Mouse (Mus musculus): ENCODE measurements around the gene Lhx5. TPM values are rescaled to one million over a fixed set of nuclear protein-coding genes. Genes with fewer than 3 reads are reported as not detected.

The Lhx5 gene
- polyA plus RNA-seq, 1 experiment from 2014 or later = 63.0 TPM

DNA sequence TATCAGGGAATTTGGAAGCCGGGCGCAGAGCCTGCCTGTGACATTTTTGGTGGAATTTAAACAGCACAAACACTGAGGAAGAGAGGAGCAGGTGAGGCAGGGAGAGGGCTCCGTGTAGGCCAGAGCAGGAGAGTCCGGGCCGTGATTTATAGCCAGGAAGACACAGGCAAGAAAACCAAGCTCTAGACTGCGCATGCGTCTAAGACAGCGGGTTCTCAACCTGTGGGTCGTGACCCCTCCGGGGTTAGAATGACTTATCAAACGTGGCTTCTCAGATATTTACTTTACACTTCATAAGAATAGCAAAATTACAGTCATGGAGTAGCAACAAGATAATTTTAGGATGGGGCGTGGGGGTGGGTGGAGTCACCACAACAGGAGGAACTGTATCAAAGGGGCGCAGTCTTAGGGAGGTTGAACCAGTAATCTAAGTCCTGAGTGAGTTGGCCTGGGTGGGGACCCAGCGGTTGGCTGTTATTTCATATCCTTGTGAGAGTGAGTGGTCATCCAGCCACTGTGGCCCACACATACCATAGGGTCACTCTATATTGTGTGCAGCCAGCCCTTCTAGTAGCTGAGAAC is 23.3 kb downstream of the Lhx5 start:
- Histone ChIP-seq H3K9me3 (replicated peaks) (no peaks in the 10 kb centered on the region), H3K9ac (no peak overlapping the region), H3K4me2 (replicated peaks) (no peak overlapping the region), H3K36me3 (no peaks in the 10 kb centered on the region), H3K27ac (peak overlapping the region; percentile 71; the same call in 1 of the 2 replicates), H3K4me3 (no peak overlapping the region), H3K4me1 (peaks cover 6% of the 10 kb centered on the region; the same call in 1 of the 2 replicates), H3K27me3 (peaks cover 15% of the 10 kb centered on the region)
- WGBS = 63% methylated on average over 14 of the region's 14 CpGs
- no peak for ATAC-seq (ENCODE audit: low FRiP score)

DNA sequence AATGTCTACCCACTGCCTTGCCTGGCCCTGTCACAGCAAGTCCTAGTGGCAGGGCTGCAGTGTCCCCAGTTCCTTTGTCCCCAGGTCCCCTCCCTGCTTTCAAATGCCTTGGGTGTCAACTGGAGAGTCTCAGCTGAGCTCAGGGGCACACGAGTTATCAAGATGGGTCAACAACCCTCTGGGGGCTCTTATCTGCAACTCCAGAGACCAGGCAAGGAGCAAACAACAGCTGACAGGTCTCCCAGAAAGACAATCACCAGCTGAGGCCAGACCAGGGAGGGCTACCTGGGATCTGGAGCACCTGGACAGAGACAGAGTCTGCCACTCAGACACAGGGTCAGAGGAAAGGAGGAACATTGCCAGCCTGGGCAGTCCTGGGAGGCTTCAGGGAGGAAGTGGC is 24.8 kb downstream of the Lhx5 start:
- Histone ChIP-seq H3K27me3 (peaks cover 21% of the 10 kb centered on the region), H3K4me3 (no peak overlapping the region), H3K36me3 (no peaks in the 10 kb centered on the region), H3K9me3 (replicated peaks) (no peaks in the 10 kb centered on the region), H3K9ac (no peak overlapping the region; the same call in 1 of the 2 replicates), H3K4me2 (replicated peaks) (no peak overlapping the region), H3K27ac (no peak overlapping the region), H3K4me1 (peaks cover 6% of the 10 kb centered on the region; the same call in 1 of the 2 replicates)
- 29% methylated on average over 1 of the region's 1 CpGs for WGBS
- no peak for ATAC-seq (ENCODE audit: low FRiP score)

DNA sequence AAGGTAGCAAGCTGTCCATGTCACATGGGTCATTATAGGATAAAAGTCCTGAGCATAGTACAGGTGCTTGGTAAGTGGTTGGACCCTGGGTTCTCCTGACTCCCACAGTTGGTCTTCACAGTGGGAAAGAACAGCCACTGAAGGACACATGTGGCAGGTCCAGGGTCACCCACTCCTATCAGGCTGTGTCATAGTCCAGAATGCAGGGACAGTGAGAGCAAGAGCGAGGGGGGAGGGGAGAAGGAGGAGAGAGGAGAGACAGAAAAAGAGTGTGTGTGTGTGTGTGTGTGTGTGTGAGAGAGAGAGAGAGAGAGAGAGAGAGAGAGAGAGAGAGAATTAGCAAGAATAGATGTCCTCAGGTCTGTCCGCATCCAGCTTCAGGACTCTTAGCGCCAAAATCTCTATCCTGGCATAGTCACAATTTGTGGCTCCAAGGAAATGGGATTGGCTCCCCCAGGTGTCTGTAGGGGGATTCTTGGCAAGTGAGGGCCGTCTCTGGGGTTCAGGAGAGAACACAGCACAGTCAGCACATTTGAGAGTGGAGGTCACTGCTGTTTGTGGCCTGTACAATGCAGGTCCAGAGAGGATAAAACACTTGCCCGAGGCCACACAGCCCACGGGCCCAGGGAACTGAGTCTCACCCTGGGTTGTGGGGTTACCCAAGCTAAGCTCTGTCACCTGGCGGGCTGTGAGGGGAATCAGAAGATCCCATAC is 25.5 kb downstream of the Lhx5 start:
- peaks cover 6% of the 10 kb centered on the region; the same call in 1 of the 2 replicates for H3K4me1 ChIP-seq
- H3K27me3 ChIP-seq = peaks cover 28% of the 10 kb centered on the region
- H3K4me3 ChIP-seq = no peak overlapping the region
- no peak overlapping the region for H3K4me2 ChIP-seq (replicated peaks)
- WGBS = 50% methylated on average over 6 of the region's 7 CpGs
- H3K27ac ChIP-seq = no peak overlapping the region
- H3K9ac ChIP-seq = no peak overlapping the region
- no peaks in the 10 kb centered on the region for H3K36me3 ChIP-seq
- no peaks in the 10 kb centered on the region for H3K9me3 ChIP-seq (replicated peaks)
- ATAC-seq (ENCODE audit: low FRiP score) = no peak

DNA sequence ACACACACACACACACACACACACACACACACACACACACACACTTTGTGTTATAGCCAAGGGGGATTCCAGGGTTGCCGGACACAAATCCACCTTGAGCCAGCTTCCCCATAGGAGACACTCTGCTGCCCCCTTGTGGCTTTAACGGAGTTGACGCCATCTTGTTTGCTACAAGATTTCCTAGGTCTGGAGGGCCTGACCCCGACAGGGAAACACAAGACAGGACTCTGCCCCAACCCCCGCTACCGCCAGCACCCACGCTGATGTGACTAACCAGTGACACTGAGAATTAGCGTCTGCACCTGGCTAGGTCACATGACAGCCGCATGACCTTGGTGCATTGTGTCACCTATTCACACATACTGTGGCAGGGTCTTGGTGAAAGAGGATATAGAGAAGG is 26.1 kb downstream of the Lhx5 start:
- 0 out of 2 replicates have a peak overlapping the region, but pooled peaks have one; percentile 2 for H3K27ac ChIP-seq
- H3K9me3 ChIP-seq (replicated peaks) = no peaks in the 10 kb centered on the region
- peaks cover 31% of the 10 kb centered on the region for H3K27me3 ChIP-seq
- H3K9ac ChIP-seq = no peak overlapping the region
- ATAC-seq (ENCODE audit: low FRiP score) = peak; percentile 39; the same call in 1 of the 2 replicates
- H3K4me1 ChIP-seq = peaks cover 6% of the 10 kb centered on the region; the same call in 1 of the 2 replicates
- H3K36me3 ChIP-seq = no peaks in the 10 kb centered on the region
- WGBS = 6% methylated on average over 9 of the region's 9 CpGs
- no peak overlapping the region for H3K4me3 ChIP-seq
- no peak overlapping the region for H3K4me2 ChIP-seq (replicated peaks)

DNA sequence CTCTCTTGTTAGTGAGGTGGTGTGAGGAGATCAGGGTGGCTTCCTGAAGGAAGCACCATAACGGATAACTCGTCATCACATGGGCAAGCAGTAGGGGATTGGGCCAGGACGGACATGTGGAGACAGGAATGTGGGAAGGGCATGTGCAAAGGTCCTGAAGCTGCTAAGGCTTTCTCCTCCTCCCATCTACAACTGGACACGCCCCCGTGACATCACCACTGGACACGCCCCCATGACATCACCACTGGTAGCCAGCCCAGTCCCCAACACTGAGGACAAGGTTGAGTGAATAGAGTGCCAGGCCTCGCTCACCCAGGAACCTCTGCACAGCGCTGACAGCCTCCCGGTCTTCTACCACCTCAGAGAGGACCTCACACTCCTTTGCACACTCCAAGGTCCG is 27.6 kb downstream of the Lhx5 start:
- Histone ChIP-seq H3K9me3 (replicated peaks) (no peaks in the 10 kb centered on the region), H3K27me3 (peaks cover 37% of the 10 kb centered on the region), H3K9ac (no peak overlapping the region), H3K4me2 (replicated peaks) (no peak overlapping the region), H3K27ac (no peak overlapping the region), H3K36me3 (no peaks in the 10 kb centered on the region), H3K4me3 (no peak overlapping the region), H3K4me1 (peaks cover 6% of the 10 kb centered on the region; the same call in 1 of the 2 replicates)
- ATAC-seq (ENCODE audit: low FRiP score) = no peak
- 73% methylated on average over 10 of the region's 10 CpGs for WGBS

DNA sequence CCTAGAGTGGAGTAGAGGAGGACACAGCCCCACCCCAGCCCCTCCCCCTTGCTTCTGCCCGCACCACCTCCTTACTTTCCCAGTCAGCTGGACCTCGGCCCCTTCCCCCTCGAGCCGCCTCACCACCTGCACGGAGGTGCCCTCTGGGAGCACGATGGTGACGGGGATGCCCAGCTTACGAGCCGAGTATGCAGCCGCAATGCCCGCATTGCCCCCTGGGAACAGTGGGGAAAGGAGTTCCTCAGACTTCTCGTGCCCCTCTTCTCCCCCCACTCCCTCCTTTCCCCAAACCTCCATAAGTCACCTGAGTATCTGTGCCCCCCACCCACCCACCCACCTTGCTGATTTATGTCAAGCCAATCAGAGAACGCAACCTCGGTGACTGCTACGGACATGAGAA is 30.4 kb downstream of the Lhx5 start:
- Histone ChIP-seq H3K27me3 (peaks cover 26% of the 10 kb centered on the region), H3K4me1 (peaks cover 3% of the 10 kb centered on the region; the same call in 1 of the 2 replicates), H3K9me3 (replicated peaks) (no peaks in the 10 kb centered on the region; the same call in 1 of the 2 replicates), H3K4me2 (replicated peaks) (no peak overlapping the region), H3K36me3 (no peaks in the 10 kb centered on the region), H3K27ac (no peak overlapping the region), H3K4me3 (no peak overlapping the region), H3K9ac (no peak overlapping the region)
- ATAC-seq (ENCODE audit: low FRiP score) = no peak
- WGBS = 69% methylated on average over 15 of the region's 15 CpGs

DNA sequence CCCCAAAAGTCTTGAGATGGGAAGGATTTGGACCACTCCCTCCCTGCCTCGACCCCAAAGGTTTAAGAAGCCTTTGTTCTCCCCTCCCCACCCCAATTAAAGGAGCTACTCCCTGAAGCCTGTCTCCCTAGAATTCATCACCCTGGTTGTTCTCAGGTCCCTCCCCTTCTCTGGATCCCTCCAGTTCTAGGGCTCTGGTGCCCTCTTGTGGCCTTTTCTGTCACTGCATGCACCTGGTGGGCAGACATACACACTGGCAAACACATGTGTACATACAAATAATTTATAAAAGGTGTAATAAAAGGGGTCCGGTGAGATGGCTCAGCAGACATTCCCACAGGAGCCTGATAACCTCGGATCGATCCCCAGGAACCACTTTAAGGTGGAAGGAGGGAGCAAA is 32.8 kb downstream of the Lhx5 start:
- Histone ChIP-seq H3K4me3 (no peak overlapping the region), H3K9ac (no peak overlapping the region)

DNA sequence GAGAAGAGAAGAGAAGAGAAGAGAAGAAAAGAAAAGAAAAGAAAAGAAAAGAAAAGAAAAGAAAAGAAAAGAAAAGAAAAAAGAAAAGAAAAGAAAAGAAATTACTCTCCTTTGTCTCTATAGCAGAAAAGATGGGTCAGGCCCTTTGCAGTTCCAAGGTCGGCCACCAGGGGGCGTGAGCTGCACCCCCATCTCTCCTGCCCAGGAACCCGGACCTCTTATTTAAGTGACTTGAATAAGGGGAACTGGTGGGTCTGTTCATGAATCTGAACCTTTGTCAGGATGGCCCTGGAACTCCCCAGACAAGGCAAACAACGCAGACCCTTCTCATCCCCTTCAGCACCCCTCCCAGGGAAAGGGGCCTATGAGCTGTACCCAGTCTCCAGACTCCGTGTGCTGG is 33.6 kb downstream of the Lhx5 start:
- Histone ChIP-seq H3K9ac (no peak overlapping the region), H3K4me1 (peaks cover 4% of the 10 kb centered on the region; the same call in 1 of the 2 replicates), H3K9me3 (replicated peaks) (no peaks in the 10 kb centered on the region; the same call in 1 of the 2 replicates), H3K4me3 (no peak overlapping the region), H3K36me3 (no peaks in the 10 kb centered on the region), H3K4me2 (replicated peaks) (no peak overlapping the region), H3K27me3 (peaks cover 22% of the 10 kb centered on the region), H3K27ac (no peak overlapping the region)
- WGBS = 42% methylated on average over 5 of the region's 5 CpGs
- no peak for ATAC-seq (ENCODE audit: low FRiP score)

More for the DNA sequence above, 32.8 kb downstream of the Lhx5 start:
- Histone ChIP-seq H3K27ac (no peak overlapping the region), H3K9me3 (replicated peaks) (no peaks in the 10 kb centered on the region; the same call in 1 of the 2 replicates), H3K27me3 (peaks cover 22% of the 10 kb centered on the region), H3K4me1 (peaks cover 4% of the 10 kb centered on the region; the same call in 1 of the 2 replicates), H3K4me2 (replicated peaks) (no peak overlapping the region), H3K36me3 (no peaks in the 10 kb centered on the region)
- ATAC-seq (ENCODE audit: low FRiP score) = no peak
- 73% methylated on average over 4 of the region's 4 CpGs for WGBS

DNA sequence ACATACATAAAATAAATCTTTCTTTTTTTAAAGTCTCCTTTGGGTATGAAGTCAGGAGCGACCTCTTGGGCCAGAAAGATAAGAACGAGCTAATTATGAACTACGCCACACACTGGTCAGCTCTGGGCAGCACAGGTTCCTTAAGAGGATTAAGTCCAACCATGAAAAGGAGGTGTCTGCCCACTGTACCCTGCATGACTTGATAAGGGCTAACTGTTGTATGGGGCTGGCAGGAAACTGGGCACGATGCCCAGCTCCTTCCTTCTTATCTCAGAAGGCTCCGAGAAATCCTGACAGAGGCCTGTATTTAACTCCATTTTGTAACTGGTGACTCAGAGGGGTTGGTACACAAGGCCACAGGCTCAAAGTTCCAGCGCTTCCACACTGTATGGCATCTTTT is 34.4 kb downstream of the Lhx5 start:
- 92% methylated on average over 6 of the region's 6 CpGs for WGBS

DNA sequence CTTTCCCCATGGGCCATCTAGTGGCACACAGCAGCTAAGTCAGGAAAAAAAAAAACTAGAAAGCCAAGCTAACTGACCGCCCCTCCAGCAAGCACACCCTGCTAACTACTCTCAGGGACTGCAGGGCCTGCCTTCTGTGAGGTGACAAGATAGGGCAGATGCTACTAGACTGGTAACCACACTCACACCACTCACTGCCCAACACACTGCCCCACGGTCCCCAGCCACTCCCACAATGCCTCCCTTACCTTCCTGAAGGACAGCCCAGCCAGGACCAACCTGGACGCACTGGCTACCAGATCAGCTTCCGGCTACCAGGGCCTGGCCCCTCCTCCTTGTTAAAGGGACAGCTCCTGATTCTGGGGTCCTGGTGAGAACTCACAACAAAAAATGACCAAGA is 35.5 kb downstream of the Lhx5 start:
- Histone ChIP-seq H3K9ac (no peak overlapping the region), H3K27me3 (peaks cover 9% of the 10 kb centered on the region), H3K9me3 (replicated peaks) (no peaks in the 10 kb centered on the region; the same call in 1 of the 2 replicates), H3K4me3 (peak overlapping the region; percentile 22), H3K36me3 (no peaks in the 10 kb centered on the region), H3K4me1 (peaks cover 4% of the 10 kb centered on the region; the same call in 1 of the 2 replicates), H3K4me2 (replicated peaks) (peak overlapping the region; percentile 36), H3K27ac (no peak overlapping the region)
- ATAC-seq (ENCODE audit: low FRiP score) = no peak
- WGBS = 17% methylated on average over 4 of the region's 4 CpGs

More for the DNA sequence above, 34.4 kb downstream of the Lhx5 start:
- peaks cover 20% of the 10 kb centered on the region for H3K27me3 ChIP-seq
- H3K9ac ChIP-seq = no peak overlapping the region
- H3K4me1 ChIP-seq = peaks cover 4% of the 10 kb centered on the region; the same call in 1 of the 2 replicates
- no peak overlapping the region for H3K27ac ChIP-seq
- no peak overlapping the region for H3K4me2 ChIP-seq (replicated peaks)
- no peaks in the 10 kb centered on the region for H3K36me3 ChIP-seq
- no peaks in the 10 kb centered on the region; the same call in 1 of the 2 replicates for H3K9me3 ChIP-seq (replicated peaks)
- no peak for ATAC-seq (ENCODE audit: low FRiP score)
- H3K4me3 ChIP-seq = no peak overlapping the region

DNA sequence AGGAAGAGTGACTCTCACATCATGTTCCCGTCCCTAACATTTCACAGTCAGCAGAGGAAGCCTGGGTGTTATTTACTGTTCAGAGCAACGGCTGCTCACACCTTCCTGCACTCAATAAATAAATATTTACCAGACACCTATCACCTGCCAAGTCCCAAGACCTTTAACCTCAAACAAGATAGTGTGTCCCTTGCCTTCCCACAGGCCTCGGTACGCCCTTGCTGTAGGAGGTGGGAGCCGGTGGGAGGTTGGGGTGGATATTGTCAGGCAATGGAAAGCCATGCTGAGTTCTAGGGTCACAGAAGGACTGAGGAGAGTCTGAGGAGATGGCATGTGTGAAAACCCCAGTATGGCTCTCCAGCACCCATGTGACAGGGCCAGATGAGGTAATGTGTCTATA is 36.8 kb downstream of the Lhx5 start:
- no peak overlapping the region for H3K4me3 ChIP-seq
- H3K27ac ChIP-seq = no peak overlapping the region
- no peak overlapping the region for H3K4me2 ChIP-seq (replicated peaks)
- 77% methylated on average over 5 of the region's 5 CpGs for WGBS
- H3K9me3 ChIP-seq (replicated peaks) = no peaks in the 10 kb centered on the region; the same call in 1 of the 2 replicates
- peaks cover 4% of the 10 kb centered on the region; the same call in 1 of the 2 replicates for H3K27me3 ChIP-seq
- no peak overlapping the region for H3K9ac ChIP-seq
- no peaks in the 10 kb centered on the region for H3K36me3 ChIP-seq
- ATAC-seq (ENCODE audit: low FRiP score) = no peak
- peaks cover 4% of the 10 kb centered on the region; the same call in 1 of the 2 replicates for H3K4me1 ChIP-seq

DNA sequence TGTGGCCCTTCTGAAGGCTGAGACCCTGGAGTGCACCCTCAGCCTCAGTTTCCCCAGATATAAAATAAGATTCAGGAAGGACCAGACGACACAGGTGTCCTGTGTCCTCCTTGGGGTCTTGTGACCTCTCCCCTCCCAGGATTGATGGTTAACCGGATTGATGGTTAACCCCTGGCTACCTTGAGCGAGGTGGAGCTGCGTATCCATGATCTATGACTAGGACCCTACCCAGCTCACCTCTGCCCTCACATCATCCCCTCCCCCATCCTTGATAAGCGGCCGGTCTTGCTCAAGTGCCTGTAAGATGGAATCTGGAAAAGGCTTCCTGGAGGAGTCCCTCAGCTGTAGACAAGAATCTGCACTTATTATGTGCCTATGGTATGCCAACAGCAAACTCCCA is 37.3 kb downstream of the Lhx5 start:
- no peak for ATAC-seq (ENCODE audit: low FRiP score)
- H3K27ac ChIP-seq = no peak overlapping the region
- no peak overlapping the region for H3K9ac ChIP-seq
- peaks cover 4% of the 10 kb centered on the region; the same call in 1 of the 2 replicates for H3K4me1 ChIP-seq
- H3K4me3 ChIP-seq = no peak overlapping the region
- no peaks in the 10 kb centered on the region for H3K36me3 ChIP-seq
- 85% methylated on average over 6 of the region's 6 CpGs for WGBS
- no peaks in the 10 kb centered on the region; the same call in 1 of the 2 replicates for H3K9me3 ChIP-seq (replicated peaks)
- H3K4me2 ChIP-seq (replicated peaks) = no peak overlapping the region
- H3K27me3 ChIP-seq = peaks cover 4% of the 10 kb centered on the region; the same call in 1 of the 2 replicates
